Mouse (Mus musculus) embryonic fibroblast, embryonic 13.5 days (primary cell): Measurements from ENCODE around the gene Hivep1.

Experiments
- CTCF ChIP-seq: IDR thresholded peaks from 2 replicates; pipeline ENCODE4 v1.5.1; 2011; ENCODE audit warnings: mild to moderate bottlenecking, control low read depth, low read length, moderate library complexity, borderline replicate concordance; ENCODE audit not compliant: insufficient read depth
- POLR2A ChIP-seq: IDR thresholded peaks from 2 replicates; pipeline ENCODE4 v1.6.1; 2011; ENCODE audit warnings: low read depth, mild to moderate bottlenecking, control low read depth, low read length, moderate library complexity

GRCm38 (mm10) chr13:42213556-42213955 lies 161.7 kb downstream of the Hivep1 start:
- no peak for TF ChIP-seq POLR2A
- no peak for TF ChIP-seq CTCF
